Mouse (Mus musculus) kidney, postnatal 25 days (tissue): Measurements from ENCODE around the gene Lmod1.

ENCODE experiments used
- DNase-seq, 2 experiments: peaks; one replicate each; pipeline ENCODE4 v3.0.0; 2021; ENCODE audit warnings: mixed read lengths in 2 of 2

The Lmod1 gene

DNA sequence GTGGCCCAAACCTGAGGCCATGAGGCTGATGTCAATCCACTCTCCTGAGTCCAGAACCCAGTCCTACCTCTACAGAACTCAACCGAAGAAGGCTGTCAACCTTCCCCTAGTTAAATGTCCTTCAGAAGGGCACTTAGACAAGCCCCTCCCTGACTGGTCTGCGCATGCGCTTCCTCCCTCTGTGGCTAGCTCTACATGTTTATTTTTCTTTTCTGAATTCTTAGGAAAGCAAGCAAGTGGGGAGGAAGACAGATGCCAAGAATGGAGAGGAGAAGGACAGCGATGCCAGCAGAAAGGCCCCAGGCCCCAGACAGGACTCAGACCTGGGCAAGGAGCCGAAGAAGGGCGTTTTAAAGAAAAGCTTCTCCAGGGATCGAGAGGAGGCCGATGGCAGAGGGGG is 38.8 kb downstream of the Lmod1 start:
- DNase-seq = no peak

GRCm38 (mm10) chr1:135366380-135366779 is 41.8 kb downstream of the Lmod1 start:
- DNase-seq = peak; percentile 16 to 59

DNA sequence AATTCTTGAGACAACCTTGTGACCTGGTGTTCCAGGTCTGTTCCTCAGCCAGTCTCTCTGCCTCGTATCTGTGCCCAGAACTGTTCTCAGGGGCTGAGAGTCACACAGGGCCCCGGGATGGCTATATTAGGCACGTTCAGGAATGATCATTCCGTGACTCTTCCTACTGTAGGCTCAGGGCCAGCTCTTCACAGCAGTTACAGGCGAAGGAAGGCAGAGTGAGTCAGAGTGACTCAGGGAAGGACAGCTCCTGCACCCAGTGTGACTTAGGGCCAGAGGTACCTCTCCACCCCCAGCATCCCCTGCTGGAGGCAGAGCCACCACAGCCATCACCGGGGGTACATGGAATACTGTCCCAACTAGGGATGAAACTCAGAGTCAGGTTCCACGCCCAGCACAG is 42.4 kb downstream of the Lmod1 start:
- no peak for DNase-seq

DNA sequence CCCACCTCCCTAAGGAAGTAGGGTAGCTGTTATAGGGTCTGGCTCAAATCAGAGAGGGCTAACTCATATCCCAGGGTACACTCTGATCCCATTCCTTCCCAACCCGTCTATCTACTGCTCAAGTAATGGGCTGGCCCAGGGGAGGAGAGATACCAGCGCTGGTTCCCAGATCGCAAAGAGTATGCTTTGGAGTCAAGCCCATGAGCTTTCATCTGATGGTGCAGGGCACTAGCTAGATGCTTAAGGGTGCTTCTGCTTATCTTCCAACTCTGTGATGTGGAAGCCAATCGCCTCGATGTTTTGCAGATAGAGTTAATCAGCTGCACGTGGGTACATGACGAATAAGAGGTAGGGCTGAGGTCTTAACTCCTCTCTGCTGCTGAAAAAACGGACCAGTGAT is 43.0 kb downstream of the Lmod1 start:
- no peak for DNase-seq

DNA sequence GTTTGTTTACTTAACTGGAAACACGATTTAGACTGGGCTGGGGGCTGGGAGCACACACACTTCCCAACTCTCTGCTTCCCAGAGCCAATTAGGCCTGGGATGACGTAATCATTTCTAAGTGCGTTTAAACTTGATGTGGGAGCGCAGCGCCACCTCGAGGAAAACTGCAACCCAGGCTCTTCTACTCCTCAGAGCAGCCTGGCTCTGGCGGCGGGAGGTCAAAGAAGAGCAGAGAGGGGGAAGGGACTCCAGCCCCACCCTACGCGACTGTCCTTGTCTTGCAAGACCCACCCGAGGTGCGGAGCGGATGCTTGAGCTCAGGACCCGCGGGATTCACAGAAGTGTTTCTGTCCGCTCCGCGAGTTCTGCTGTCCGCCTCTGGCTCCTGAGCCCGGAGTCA is 43.6 kb downstream of the Lmod1 start:
- DNase-seq = peak; percentile 91 to 92

DNA sequence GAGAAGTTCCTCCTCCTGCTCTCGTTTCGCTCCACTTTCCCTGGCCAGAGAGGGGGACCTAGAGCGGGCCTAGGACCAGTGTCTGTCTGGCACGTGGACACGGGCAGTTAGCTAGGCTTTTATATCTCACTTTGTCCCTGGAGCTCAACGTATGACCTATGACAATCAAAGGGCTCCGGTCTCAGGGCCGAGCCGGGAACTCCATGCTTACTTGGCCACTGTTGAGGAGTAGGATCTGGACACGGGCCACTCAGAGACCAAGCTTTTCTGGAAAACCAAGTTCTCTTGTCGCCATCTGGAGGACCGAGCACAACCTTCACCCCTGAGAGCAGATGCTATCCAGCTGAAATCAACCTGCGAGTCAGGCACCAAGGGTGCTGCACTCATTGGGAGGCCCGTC is 44.4 kb downstream of the Lmod1 start:
- DNase-seq = peak; percentile 80 to 83

DNA sequence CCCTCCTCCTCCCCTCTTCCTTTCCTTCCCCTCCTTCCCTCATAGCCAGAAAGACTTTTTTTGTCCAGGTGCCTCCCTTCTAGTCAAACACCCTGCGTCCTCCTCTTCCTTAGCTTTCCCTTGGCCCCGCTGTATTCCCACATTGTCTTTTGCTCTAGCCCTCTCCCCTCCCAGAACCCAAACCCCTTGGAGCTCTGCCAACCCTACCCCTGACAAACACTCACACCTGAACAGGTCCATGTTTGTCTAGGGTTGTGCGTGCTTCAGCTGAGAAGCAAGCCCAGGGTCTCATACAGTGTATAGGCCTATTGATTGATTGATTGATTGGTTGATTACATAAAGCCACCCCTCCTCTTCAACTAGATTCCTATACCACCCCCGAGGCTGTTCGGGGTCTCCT is 44.8 kb downstream of the Lmod1 start:
- no peak for DNase-seq

DNA sequence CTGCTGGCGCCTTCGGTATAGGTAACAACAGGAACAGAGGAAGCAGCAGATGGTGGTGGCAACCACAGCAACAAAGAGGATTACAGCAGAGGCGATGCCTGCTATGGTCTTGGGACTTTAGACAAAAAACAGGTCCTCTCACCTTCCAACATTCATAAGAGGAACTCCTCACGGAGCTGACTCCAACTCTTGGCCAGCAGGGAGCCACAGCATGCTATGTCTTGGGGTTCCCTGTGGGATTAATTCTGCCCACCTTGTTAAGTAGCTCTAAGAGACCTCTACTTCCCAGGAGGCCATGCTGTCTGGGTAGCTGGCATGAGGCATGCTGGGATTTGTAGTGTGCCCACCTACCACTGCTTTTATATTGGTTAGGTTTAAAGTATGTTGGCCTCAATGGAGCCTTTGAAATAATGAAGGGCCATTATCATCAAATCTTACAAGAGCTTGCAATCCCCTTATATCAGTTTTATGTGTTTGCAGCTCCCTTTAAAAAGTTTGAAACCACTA is 48.6 kb downstream of the Lmod1 start:
- no peak for DNase-seq

DNA sequence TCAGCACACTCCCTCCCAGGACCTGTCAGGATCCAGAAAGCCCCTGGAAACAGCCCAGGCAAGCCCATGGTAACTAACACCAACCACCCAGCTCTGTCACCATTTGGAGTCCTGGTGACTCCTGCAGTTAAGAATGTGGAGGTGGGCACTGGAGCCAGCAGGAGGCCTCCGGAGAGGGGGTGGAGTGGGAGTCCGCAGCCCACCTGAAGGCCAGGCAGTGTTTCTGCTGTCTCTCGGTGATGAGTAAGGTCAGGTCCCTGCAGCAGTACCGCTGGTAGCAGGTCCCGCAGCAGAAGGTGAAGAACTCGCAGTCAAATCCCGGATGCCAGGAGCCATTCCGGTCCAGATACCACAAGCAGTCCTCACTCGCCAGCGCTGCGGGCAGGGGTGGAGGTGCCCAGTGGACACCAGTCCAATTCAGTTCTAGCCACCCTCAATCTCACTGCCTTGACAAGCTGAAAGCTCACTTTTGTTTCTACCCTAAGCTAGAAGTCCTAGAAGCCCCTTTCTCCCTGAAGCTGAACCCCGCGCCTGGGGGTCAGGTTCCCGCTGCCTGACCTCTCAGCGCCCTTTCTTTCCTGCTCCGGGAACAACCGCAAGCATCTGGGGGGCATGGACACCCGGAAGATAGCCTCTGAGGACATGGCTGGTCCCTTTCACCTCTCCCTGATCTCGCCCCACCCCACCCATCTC is 49.7 kb downstream of the Lmod1 start:
- peak; percentile 23 to 57 for DNase-seq

GRCm38 (mm10) chr1:135374868-135375581 is 50.4 kb downstream of the Lmod1 start, which contains the start of gene Shisa4:
Gene Shisa4, minus strand, starts transcription at chr1:135375237.
- DNase-seq = peak; percentile 75 to 89

GRCm38 (mm10) chr1:135378576-135378975 is 54.0 kb downstream of the Lmod1 start:
- no peak for DNase-seq

DNA sequence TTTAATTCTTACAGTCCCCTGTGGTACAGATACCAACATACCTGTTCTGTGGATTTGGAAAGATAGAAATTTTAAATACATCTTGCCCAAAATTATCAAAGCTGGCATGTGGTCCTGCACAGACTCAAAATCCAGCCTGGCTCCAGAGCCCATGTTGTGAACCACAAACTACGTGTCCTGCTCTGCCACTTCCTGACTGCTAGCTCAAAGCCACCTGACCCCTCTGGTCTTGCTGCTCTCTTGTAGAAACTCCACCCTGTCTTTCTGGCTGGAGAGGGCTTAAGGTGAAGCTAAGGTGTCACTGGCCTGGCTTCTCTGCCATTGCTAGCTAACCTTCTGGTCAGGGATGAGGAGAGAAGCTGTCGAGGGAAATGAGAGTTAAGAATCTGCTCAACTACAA is 54.4 kb downstream of the Lmod1 start:
- no peak for DNase-seq

GRCm38 (mm10) chr1:135380071-135380991 is 55.7 kb downstream of the Lmod1 start:
- no peak for DNase-seq

GRCm38 (mm10) chr1:135381560-135381959 is 57.0 kb downstream of the Lmod1 start:
- DNase-seq = peak in 1 of 2 experiments; percentile 44

- no peak for DNase-seq
These were observed 59.6 kb downstream of the Lmod1 start for GRCm38 (mm10) chr1:135384171-135384570.

- DNase-seq = no peak
These were observed 60.6 kb downstream of the Lmod1 start for GRCm38 (mm10) chr1:135385161-135385560.

DNA sequence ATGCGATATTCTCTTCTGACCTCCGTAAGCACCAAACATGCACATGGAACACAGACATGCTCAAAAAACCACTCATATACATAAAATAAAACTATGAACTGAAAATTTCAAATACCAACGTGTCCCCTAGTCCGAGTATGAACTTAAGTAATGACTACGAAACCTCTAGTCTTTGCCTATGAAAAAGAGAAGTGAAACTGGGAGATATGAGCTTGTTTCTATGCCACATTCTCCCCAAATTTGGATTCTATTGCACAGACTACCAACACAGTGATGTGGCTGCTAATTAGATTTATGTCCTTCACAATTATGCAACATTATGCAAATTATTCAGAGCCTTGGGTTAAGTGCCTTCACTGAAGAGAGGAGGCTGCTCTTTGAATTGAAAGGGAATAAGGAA is 74.9 kb downstream of the Lmod1 start:
- DNase-seq = no peak

- no peak for DNase-seq
These were observed 77.0 kb downstream of the Lmod1 start for GRCm38 (mm10) chr1:135401452-135402110.

GRCm38 (mm10) chr1:135405356-135405755 is 80.7 kb downstream of the Lmod1 start:
- no peak for DNase-seq

GRCm38 (mm10) chr1:135408973-135409372 is 84.4 kb downstream of the Lmod1 start:
- DNase-seq = no peak

DNA sequence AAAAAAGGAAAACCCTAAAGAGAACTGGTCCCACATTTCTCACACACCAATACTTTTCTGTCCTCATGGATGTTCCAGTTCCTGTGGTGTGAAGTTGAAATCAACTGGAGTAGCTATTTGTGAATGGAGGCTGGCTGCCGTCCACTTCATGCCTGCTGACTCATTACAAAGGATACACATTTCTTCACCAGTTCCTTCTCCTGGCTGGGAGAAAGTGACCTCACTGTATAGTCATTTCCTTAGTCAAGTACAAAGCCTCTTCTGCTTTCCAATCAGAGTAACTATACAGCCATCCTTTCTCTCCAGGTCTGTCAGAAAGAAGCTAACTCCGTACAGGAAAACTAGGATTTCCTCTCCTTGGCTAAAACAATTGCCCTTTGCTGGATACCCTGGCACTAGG is 86.4 kb downstream of the Lmod1 start:
- peak; percentile 58 to 66 for DNase-seq

DNA sequence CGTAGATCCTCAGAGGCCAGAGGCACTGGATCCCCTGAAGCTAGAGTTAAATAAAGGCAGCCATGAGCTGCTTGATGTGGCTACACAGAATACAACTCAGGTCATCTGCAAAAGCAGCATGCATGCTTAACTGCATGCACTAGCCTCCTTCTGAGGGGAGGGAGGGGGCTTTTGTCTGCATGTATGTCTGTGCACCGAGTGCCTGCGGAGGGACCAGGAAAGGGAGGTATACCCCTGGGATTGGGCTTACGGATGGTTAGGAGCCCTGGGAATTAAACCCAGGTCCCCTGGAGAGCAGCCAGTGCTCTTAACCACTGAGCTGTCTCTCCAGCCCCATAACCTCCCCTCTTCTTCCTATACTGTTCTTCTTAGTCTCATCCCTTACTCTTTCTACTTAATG is 87.5 kb downstream of the Lmod1 start:
- DNase-seq = no peak

GRCm38 (mm10) chr1:135413996-135414395 is 89.4 kb downstream of the Lmod1 start:
- DNase-seq = no peak
